Mouse (Mus musculus): ENCODE measurements around the gene Olfr228.
A peak's percentile ranks its signal among the peaks of the same experiment; 100 is the strongest.
"Not testable (repeated sequence)": the region's sequence is repeated elsewhere in the genome, so short reads cannot be mapped to it uniquely, and the experiment has no call there.

The Olfr228 gene

GRCm38 (mm10) chr2:86487286-86487685 is at the start of gene Olfr228:
Gene Olfr228 (minus strand): TSS chr2:86487386.
- no peak for DNase-seq (ENCODE audit: low read depth, low spot score)

GRCm38 (mm10) chr2:86530991-86531390 is 43.8 kb upstream of the Olfr228 start:
- no peak for DNase-seq (ENCODE audit: low read depth, low spot score)

GRCm38 (mm10) chr2:86508161-86508560 is 21.0 kb upstream of the Olfr228 start, which contains the start of gene Olfr1076:
Gene Olfr1076 (plus strand): TSS chr2:86508461.
- no peak for DNase-seq (ENCODE audit: low read depth, low spot score)

DNA sequence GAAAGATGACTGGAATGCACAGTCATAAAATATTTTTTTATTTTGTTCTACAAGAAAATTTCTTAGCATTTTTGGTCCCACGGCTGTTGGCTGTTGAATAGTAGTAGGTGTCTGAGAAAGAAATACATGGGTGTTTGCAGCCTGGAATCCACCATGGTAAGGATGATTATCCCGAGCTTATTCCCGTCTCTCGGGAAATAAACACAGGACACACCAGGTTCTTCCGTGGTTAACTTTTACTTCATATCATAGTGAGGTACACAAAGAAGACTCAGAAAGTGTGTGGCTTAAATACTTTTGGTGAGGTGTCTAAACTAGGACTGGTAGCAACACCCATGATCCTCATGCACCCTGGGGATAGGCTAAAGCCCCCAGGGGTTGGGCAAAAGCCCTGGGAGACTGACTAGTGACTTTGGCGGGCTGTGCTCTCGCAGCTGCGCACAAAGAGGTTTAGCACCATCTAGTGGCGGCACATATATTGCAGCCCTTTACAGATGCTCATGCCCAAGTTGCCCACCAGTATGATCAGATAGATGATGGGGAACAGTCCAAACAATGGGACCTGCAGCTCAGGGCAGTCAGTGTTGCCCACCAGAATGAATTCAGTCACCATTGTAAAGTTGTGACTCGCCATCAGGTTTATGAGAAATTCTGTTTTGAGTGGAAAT is 22.6 kb downstream of the Olfr228 start:
- peak; percentile 10 for DNase-seq (ENCODE audit: low read depth, low spot score)

DNA sequence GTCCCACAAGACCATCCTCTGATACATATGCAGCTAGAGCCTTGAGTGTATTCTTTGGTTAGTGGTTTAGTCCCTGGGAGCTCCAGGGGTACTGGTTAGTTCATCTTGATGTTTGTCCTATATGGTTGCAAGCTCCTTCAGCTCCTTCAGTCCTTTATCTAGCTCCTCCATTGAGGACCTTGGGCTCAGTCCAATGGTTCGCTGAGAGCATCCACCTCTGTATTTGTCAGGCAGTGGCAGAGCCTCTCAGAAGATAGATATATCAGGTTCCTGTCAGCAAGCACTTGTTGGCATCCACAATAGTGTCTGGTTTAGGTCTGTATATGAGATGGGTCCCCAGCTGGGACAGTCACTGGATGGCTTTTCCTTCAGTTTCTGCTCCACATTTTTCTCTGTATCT is 26.8 kb downstream of the Olfr228 start:
- DNase-seq (ENCODE audit: low read depth, low spot score), result no peak

DNA sequence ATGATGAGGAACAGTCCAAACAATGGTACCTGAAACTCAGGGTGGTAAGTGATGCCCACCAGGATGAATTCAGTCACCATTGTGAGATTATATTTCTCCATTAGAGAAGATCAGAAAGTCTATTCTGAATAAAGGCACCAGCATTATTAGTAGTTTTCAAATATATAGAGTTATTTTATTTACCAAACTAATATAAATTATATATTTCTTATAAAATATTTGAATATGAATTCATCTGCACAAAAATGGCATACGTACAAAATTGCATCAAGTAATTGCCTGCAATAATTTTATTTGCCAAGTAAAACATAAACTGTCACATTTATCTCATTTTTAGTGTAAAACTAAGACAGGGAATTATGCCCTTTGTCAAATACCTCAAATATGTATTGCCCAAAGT is 31.0 kb downstream of the Olfr228 start, which contains the start of gene Olfr1066:
Olfr1066 (minus strand) TSS at position 101 of the 400 bp plus-strand sequence.
- DNase-seq (ENCODE audit: low read depth, low spot score), result no peak

DNA sequence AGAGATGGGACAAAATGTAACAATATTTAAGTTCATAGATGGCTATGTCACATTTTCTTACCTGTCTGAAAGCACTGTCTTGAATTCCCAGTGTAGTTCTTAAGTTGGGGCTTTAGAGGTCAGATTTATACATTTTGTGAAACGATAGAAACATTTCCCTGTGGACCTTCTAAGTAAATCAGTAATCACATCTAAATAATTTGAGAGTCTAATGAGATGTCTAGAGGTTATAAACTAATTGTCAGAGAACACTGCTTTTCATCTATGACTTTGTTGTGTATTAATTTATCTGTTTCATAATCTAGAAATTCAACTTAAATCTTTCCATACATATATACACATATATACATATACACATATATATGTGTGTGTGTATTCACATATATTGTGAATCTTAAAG is 36.7 kb downstream of the Olfr228 start, which contains the start of gene Olfr1065:
Olfr1065 (minus strand) TSS at position 101 of the 400 bp plus-strand sequence.
- not testable (repeated sequence) for DNase-seq (ENCODE audit: low read depth, low spot score)

- not testable (repeated sequence) for DNase-seq (ENCODE audit: low read depth, low spot score)
Observed at GRCm38 (mm10) chr2:86442101-86442500, 45.1 kb downstream of the Olfr228 start.
